Mouse (Mus musculus): ENCODE results near the gene Srp54a.
"Not testable (repeated sequence)": the region's sequence is repeated elsewhere in the genome, so short reads cannot be mapped to it uniquely, and the experiment has no call there.

Srp54a gene

GRCm38 (mm10) chr12:55079726-55080600, at the start of gene Srp54a, which contains the start of gene 2700097O09Rik:
TSS of gene Srp54a (plus strand) at chr12:55080262.
TSS of gene 2700097O09Rik (minus strand) at chr12:55080110.
- DNase-seq (ENCODE audit: low spot score): peak; percentile 67

- no peak for DNase-seq (ENCODE audit: low spot score)
These were observed 39.1 kb upstream of the Srp54a start for GRCm38 (mm10) chr12:55041011-55041410.

- no peak for DNase-seq (ENCODE audit: low spot score)
These were observed 30.2 kb upstream of the Srp54a start for GRCm38 (mm10) chr12:55049731-55050353.

GRCm38 (mm10) chr12:55051210-55052173, 28.6 kb upstream of the Srp54a start:
- DNase-seq (ENCODE audit: low spot score): no peak

GRCm38 (mm10) chr12:55053267-55053666, 26.8 kb upstream of the Srp54a start:
- DNase-seq (ENCODE audit: low spot score): no peak

GRCm38 (mm10) chr12:55054551-55055241, 25.4 kb upstream of the Srp54a start:
- DNase-seq (ENCODE audit: low spot score): no peak

- no peak for DNase-seq (ENCODE audit: low spot score)
These were observed 23.4 kb upstream of the Srp54a start for GRCm38 (mm10) chr12:55056703-55057102.

GRCm38 (mm10) chr12:55058865-55059615, 21.0 kb upstream of the Srp54a start:
- no peak for DNase-seq (ENCODE audit: low spot score)

GRCm38 (mm10) chr12:55059812-55060211, 20.2 kb upstream of the Srp54a start:
- no peak for DNase-seq (ENCODE audit: low spot score)

GRCm38 (mm10) chr12:55060212-55060898, 19.7 kb upstream of the Srp54a start:
- no peak for DNase-seq (ENCODE audit: low spot score)

- no peak for DNase-seq (ENCODE audit: low spot score)
These were observed 19.1 kb upstream of the Srp54a start for GRCm38 (mm10) chr12:55061006-55061405.

GRCm38 (mm10) chr12:55062141-55062540, 17.9 kb upstream of the Srp54a start:
- DNase-seq (ENCODE audit: low spot score): no peak

- DNase-seq (ENCODE audit: low spot score): no peak
These were observed 7.6 kb upstream of the Srp54a start for GRCm38 (mm10) chr12:55072495-55072894.

GRCm38 (mm10) chr12:55073686-55074085, 6.4 kb upstream of the Srp54a start:
- no peak for DNase-seq (ENCODE audit: low spot score)

GRCm38 (mm10) chr12:55075296-55075695, 4.8 kb upstream of the Srp54a start:
- no peak for DNase-seq (ENCODE audit: low spot score)

- not testable (repeated sequence) for DNase-seq (ENCODE audit: low spot score)
These were observed 1.4 kb upstream of the Srp54a start for GRCm38 (mm10) chr12:55078706-55079105.

GRCm38 (mm10) chr12:55080601-55080942, 510 bp downstream of the Srp54a start:
- DNase-seq (ENCODE audit: low spot score): not testable (repeated sequence)

- DNase-seq (ENCODE audit: low spot score): not testable (repeated sequence)
These were observed 12.1 kb downstream of the Srp54a start for GRCm38 (mm10) chr12:55092127-55092526.

GRCm38 (mm10) chr12:55112616-55113015, 32.6 kb downstream of the Srp54a start:
- not testable (repeated sequence) for DNase-seq (ENCODE audit: low spot score)

GRCm38 (mm10) chr12:55124242-55124641, 44.2 kb downstream of the Srp54a start, which contains the start of gene Fam177a:
TSS of gene Fam177a (plus strand) at chr12:55124469.
- DNase-seq (ENCODE audit: low spot score): not testable (repeated sequence)
